Mouse (Mus musculus) c-Kit-positive CD71-negative TER-119-negative erythroid progenitor cells, embryonic 14.5 days (primary cell): ENCODE data around the gene Phactr2.

Experiments
- DNase-seq: peaks from one replicate; pipeline ENCODE4 v3.0.0-alpha.2; 2013; ENCODE audit warnings: low read depth

Phactr2 gene

DNA sequence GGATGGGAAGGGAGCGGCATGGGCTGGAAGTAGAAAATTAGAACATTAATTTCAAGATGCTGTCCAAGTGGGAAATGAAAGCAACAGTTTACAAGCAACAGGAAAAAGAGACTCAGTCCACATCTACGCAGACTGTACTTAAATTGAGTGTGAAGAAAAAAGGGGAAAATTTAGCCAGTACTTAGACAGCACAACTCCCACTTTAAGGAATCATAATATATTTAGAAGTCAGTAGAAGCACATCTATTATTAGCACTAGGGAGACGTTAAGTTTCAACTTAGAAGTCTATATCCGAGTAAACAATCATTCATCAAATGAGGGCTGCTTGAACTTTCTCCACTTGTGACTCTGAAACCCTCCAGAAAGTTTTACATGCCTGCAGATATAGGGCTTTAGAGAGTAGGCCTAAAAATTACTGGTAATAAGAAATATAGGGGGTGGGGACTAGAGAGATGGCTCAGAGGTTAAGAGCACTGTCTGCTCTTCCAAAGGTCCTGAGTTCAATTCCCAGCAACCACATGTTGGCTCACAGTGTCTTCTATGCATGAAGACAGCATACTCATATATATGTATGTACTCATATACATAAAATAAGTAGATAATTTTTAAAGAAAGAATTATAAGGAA, 142.7 kb downstream of the Phactr2 start:
- no peak for DNase-seq

DNA sequence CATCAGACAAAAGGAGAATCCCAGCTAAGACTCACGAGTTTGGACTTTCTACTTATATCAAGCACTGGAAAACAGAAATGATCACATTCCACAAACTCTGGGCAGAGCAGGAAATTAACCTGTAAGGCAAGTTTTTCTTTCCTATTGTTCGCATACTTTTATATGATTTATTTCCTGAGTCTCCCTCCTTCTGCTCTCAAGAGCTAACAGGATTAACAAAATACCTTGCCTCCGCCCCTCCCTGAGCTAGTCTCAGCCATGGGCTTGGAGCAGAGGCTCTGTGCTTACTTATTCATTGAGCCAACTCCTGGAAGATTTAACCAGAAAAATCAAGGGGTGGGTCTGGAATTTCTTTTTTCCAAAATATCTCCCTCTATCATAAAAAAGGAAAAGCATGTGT, 145.6 kb downstream of the Phactr2 start:
- no peak for DNase-seq

DNA sequence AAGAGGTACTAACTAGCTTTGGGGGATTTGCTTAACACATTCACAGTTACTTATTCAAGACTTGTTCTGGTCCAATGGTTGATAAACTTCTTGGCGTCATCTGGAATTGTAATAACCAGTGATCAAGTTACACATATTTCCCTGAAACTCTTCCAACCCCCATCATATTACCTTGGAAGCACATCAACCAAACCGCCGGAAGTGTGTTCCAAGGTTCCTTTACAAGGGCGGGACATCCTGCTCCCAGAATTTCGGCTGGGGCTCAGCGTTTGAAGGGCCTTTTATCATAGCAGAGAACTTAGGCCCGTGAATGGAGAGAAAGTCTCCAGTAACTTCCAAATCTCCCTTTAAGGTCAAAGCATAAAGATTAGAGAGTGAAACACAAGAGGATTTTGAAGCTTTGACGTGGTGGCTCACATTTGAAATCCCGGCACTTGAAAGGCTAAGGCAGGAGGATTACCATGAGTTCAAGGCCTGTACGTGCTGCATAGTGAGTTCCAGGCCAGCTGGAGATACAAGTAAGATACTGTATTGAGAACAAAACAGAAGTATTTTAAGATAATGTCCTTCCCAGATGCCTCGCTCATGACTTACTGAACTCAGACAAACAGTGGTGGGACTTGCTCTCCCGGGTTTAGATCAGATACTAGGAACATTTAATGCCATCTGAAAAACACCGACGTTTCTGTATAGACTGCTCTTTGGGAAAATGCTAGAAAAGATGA, 147.9 kb downstream of the Phactr2 start:
- no peak for DNase-seq

DNA sequence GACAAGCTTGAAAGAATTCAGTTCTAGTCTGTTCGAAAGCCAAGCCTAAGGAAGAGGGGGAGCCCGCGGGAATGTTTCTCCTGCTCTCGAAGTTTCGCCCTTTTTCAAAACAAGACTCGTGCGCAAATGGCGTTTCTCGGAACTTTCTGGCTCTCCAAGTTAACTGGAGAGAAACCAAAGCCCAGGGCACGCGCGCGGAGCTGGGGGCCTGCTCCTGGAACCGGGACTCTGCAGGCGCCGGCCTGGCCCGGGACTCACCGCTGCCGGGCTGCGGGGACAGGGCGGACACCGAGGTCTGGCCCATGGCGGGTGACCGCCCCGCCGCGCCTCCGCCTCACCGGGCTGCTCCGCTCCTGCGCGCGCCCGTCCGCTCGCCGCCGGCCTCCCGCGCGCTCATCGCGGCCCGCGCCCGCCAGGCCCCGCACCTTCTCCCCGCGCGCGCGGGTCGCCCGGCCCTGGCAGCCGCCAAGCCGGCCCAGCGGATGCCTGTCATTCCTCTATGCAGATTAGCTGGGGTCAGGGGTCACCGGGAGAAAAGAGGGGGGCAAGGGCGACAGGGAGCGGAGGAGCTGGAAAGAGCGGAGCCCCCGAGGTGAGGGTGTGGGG, 150.3 kb downstream of the Phactr2 start:
- peak; percentile 3 for DNase-seq

DNA sequence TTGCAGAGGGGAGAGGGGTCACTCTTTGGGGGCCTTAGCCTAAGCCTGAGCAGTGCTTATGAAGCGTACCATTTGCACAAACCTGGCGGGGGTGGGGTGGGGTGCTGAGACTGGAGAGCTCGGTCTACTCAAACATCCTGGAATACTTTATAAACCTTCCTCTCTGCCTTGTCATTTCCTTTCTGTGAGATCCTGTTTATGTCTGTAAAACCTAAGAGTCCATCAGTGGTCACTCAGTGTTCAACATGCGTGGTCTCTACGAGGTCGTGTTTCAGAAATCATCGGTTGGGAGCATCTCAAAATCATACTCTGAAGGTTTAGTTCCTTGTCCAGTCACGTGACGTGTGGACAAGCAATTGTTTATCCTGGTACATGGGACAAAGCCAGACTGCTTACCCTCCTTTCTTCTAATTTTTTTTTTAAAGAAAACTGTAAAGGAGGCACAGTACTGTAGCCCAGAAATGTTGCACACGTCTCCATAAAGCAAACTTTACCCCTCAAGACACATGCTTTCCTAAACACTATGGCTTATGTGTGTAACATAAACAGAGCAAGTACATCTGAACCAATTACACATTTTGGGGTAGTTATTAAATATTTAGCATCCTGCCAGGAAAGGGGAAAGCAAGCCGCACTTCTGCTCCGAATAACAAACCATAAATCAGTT, 150.9 kb downstream of the Phactr2 start:
- peak; percentile 3 for DNase-seq

DNA sequence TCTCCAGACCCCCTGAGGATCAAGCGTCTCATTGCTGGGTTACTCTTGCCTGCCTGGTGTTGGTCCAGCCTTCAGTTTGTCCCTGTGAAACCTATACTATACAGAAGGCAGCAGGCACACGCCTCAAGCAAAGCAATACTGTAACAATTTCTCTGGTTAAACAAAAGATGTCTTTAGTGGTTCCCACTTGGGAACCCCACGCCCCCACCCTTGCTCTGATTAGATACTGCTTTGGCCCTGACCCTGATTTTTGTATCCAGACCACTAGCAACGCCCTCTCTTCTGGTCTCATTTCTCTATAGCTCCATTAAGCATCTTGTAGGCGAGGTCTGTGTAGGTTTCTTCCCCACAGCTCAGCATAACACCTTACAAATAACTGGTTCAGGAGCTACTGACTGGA, 159.2 kb downstream of the Phactr2 start:
- no peak for DNase-seq

DNA sequence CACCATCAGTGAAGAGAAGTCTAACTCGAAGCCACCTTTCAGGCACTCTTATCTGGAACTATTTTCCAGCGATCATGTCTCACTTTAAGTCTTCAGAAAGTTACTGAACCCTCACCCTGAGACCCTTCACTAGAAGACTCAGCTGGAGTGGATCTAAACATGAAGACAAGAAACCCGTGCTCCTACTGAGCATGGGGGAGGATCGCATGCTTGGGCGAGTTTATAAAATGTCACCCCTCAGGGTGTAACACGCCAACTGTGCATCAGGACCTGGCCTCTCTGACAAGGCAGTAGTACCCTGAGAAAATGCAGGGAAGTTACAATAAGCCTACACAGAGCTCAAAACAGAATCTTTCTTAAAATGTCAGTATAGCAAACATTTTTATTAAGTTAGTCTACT, 161.6 kb downstream of the Phactr2 start:
- DNase-seq, result no peak

DNA sequence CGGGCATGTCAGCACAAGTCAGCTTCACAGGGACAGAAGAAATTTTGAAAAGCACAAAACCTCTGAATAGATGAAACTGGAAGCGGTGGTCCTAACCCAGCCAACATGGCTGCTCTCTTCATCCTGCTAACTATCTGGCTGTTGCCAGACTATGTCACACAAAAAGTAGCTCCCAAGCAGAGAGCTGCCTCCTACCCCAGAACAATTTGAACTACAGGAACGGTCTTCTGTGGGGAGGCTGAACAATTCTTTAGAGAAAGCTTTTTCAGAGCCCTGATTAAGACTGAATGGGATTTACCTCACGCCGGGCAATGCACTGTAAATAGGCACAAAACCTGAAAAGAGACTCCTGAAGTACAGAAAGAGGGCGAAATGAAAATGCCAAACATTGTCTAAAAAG, 162.6 kb downstream of the Phactr2 start:
- DNase-seq, result no peak

DNA sequence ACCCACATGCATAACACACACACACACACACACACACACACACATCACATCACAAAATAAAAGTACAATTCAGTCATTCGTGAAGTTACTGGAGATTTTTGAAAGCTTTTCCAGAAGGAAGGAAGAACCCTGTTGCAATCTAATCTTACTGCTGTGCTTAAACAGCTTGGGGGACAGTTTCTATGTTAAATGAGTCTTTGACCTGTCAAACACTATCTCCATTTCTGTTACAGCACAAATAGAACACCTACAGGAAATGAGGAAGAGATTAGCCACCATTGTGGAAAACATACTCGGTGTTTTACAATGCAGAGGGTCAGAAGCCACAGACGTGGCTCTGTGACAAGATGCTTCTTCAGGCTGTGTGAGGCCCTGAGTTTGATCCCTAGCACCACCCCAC, 164.1 kb downstream of the Phactr2 start:
- DNase-seq, result no peak

DNA sequence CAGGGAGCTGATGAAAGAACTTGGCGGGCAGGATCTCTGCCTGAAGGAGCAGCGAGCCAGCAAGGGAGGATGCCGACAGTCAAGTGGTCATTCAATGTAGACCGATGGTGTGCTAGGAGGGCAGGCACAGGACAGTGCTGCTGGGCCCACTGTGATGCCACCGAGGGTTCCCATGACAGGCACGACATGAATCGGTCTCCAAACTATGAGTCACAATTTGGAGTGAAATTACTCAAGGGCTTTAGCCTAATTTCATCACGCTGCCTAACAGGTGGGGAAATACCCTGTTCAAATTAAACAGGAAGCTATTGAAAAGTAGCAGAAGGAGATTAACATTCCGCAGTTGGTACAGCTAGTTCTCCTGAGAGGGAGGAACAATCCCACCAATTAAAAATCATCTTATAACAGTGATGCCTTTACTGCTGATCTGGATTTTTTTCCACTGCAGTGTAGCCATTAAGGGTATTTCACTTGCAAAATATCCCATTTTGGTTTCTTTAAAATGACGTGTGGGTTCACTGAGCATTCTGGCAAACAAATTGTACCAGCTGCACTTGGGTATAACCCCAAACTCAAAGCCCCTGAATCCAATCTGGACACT, 169.5 kb downstream of the Phactr2 start:
- DNase-seq, result peak; percentile 10

DNA sequence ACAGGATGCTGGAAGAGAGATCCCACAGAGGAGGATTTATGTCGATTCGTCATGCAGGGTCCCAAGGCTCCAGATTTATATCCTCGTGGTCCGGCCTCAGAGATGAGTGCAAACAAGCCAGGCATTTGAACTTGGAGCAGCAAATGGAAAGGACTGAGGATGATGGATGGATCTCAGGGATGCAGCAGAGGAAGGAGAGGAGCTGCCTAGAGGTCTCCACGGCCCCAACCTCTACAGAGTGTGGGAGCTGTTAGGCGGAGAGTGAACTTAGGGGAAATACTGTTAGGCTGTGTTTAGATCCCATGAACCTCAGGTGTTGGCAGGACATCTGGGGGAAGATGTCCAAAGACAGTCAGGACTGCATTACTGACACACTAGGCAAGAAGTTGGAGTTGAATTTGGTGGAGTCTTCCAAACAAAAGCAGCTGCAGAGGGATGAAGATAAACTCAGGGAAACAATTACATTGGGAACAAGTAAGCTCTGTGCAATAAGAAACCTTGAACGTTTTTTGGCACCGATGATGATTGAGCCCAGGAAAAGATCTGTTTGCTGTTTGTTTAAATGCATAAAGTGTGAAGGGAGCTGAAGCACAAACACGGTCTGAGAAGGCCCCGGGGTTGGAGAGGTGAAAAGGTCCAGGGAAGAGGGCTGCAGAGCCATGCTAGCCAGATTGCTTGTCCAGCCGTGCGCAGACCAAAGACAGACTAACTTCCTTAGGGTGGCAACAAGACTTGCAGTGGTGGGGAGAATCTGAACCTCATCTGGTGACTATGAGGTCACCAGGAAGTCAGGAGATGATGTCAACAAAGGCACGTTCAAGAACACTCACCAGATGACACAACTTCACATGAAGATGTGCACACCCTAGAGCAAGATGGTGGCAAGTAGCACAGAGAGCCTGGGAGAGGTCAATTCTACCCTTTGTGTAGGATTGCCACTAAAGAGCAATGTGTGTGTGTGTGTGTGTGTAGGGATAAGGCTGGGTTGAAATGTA, 170.6 kb downstream of the Phactr2 start:
- DNase-seq, result no peak

DNA sequence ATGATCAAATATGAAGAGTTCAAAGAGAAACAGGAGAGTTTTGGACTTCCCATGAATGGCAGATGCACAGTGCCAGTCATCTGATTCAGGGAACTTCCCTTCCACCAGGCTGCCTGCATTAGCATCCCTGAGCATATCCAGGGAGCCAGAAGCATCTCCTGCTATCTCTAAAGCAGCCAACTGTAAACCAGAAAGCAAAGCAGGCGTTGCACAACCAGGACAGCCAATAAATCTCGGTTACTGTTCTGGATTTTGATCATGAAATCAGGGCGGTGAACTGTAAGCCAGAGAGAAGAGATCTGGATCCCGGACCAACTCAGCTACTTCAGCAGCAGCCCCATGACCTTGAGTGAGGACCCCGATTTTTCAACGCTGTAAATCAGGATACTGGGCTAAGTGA, 173.6 kb downstream of the Phactr2 start:
- DNase-seq, result no peak

DNA sequence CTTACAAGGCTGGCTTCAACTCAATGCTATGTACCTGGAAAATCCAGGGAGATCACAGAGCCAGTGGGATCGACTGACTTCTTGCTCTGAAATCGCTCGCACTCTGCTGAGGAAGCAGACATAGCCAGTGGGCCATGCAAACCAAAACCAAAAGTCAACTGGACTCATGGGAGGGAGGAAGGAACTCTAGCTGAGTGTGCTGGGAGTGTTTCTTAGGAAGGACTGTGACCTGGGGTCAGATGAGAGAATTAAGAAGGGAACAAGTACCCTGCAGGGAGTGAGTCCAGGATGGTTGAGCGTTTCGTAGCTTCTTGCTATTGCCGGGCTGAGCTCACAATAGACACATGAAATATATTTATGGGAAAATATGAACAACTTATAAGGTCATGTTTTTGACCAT, 174.0 kb downstream of the Phactr2 start:
- DNase-seq, result no peak

DNA sequence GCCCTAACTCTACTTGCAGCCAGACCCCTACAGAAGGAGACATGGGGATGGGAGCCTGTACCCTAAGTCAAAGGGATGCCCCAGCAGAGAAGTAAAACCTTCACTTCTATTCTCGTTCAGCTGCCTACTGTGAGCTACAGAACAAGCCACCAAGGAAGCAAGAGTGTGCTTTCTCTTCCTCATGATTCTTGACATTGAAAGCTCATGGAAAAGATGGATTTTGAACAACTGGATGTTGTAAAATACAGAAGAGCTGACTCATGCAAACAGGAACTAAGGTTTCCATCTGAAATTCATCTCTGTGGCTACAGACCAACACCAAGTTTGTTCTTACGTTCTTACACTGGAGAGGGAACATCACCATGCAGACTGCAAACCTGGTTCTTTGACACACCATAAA, 179.3 kb downstream of the Phactr2 start:
- DNase-seq, result no peak

DNA sequence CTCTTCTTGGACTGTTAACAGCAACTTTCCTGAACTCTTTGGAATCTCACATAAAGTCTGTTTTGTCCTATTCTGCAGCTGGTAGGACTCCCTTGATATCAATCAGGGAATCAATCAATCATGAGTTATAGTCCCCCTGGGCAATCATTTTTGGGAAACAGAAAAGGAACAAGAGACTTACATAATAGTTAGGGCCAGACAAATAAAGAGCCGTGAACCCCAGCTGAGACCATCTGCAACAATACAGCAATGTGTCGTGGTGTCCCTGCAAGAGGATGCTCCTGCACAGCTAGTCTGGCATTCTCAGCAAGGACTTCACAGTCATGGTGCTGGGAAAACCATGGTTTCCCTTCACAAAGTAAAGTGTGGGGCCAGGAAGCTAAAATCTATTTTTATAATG, 182.2 kb downstream of the Phactr2 start:
- no peak for DNase-seq

DNA sequence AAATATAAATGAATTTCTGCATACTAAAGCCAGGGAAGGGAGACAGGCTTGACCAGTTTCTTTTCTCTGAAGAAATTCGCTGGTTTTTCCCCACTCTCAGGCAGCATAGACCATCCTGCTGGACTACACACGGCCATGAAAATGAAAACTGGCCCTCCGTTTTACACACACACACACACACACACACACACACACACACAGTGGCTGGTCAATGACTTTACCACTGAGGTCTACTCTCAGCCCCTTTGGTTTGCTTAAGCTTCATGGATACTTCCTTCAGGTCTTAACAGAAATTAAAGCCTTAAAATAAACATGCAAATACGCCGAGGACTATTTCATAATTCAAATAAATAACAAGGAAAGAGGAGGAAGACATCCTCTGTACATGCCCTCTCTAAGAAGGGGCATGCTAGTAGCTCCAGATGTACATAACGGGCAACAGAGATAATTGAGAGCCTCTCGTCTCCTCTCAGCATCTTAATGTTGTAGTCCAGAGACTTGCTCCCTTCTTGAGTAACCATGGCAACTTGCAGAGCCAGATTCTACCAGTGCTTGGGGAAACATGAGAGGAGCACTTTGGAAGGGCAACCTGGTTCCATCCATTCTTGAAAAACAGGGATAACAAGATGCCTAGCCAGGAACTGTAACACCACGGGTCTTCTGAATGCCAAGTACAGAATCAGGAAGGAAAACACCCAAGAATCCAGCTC, 184.8 kb downstream of the Phactr2 start:
- no peak for DNase-seq

DNA sequence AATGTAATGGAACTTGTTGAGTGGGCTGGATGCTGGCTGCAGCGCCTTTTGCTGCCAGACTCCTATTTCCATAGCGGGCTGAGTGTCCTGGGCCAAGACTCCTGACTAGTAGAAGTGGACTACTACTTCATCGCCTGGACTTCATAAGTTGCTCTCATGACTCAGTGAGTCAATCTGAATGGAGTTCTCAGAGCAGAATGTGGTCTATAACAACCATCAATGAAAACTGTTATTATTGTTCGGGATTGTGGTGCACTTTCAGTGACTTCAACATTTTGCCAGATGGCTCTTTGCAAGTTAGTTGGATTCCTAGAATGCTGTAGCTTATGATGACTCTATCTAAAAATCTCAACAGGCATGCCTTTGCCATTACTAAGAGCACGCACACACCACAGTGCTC, 185.9 kb downstream of the Phactr2 start:
- no peak for DNase-seq

DNA sequence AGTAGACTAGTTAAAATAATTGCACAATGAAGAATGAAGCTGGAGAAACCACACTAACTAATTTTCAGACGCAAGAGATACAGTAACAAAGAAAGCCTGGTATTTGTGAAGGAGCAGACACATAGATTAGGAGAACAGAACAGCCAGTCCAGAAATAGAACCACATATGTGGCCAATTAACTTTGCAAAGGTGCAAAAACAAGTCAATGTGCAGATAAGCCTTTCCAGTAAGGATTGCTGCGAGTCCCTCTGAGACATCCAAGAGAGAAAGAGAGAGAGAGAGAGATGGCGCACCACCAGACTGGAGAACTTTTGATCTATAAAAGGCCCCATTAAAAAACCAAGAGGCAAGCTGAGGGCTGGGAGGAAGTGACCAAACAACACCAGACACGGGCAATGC, 190.8 kb downstream of the Phactr2 start:
- no peak for DNase-seq

DNA sequence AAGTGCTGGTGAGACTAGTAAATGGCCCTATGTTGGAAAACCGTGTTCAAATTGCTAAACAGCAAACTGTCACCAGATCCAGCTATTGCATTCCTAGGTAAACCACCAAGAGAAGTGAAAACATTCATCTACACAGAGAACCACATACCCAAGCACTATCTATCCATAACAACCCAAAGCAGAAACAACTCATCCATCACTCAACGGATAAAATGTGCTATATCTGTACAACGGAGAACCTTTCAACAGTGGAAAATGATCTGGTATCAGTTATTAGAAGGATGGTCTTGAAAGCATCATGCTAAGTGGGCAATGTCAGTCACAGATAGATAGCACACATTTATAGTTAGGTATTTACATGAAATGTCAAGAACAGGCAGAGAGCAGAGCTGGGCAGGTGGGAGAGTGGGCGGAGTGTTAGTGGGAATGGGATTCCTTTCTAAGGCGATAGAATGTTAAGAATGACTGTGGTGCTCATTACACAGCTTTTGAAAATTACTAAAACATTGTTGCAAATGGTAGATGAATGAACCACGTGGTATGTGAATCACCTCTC, 193.8 kb downstream of the Phactr2 start:
- DNase-seq, result no peak

DNA sequence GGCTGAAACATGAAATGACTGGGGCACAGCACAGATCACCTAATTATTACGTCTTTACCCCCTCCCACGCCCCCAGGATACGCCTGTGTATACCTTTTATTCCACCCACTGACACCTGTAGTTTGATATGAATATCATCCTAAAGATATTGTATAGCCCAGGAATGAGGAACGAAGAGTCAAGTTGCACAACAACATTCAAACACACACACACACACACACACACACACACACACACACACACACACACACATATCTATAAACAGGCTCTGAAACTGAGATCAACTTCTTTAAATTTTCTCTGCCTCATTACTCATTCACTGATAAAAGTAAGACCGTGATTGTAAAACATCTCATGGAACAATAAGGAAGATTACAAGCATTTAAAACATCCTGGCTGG, 197.9 kb downstream of the Phactr2 start:
- DNase-seq, result no peak
